Mouse (Mus musculus): ENCODE measurements around the gene Cks1brt.

DNA sequence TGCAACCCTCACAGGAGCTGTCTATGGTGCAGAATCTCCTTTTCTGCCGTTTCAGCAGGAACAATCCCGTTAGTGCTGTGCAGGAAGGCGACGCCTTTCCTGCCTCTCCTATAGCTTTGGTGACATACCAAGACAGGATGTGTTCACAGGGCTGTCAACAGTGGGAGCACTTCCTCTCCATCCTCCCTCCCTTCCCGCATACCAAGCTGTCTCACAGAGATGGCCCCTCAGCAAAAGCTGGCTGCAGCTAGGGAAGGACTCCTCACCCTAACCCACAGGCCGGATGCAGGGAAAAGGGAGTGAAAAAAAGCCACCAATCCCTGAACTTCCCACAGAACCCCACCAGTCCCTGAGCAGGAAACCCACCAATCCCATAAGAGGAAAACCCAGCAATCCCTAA is 69.3 kb downstream of the Cks1brt start:
- TF ChIP-seq CTCF (IDR thresholded peaks at IDR 0.05; ENCODE audit: extremely low read depth, insufficient read depth, insufficient read length, insufficient replicate concordance) (no peak), POLR2A (IDR thresholded peaks at IDR 0.05; ENCODE audit: low read depth, low read length) (no peak)

All from spleen, adult 2 months (tissue).